13 mouse cellular contexts compared by ENCODE assay signal in the genomic region with DNA sequence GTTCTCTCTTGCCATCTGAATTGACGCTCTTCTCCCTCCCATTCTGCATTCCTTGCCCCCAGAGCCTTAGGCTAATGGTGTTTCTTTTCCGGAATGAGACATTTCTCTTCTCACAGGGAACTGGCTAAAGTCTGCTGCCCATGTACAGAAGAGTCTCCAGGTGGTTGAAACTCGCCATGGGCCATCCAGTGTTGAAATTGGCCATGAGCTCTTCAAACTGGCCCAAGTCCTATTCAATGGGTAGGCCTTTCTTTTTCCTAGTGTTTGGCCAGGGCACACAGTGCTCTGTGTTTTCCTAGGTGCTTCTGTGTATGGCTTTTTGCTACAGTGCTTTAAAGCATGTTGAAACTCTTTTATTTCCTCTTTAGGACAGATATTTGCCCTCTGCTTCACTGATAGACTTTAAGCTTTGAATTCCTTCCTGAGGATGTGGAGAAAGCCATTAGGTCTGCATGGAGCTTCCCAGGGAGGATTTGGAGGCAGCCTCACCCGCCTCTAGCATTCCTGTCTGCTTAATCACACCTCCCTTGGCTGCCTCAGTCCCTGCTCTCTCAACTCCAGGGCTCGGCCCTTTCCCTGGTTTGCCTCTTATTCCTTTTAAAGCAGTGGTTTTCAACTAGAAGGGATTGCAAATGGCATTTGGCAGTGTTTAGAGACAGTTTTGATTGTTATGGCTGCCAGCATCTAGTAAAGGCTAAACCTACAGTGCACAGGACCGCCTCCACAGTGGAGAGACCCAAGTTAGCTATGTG. TPM values are rescaled to one million over a fixed set of nuclear protein-coding genes. Genes with fewer than 3 reads are reported as not detected.
DNase-seq lines count a peak whose midpoint lies in the region; ATAC-seq and TF ChIP-seq lines count a peak whose summit lies in the region.
"Had no signal": no experiment of that assay in that cellular context is flagged by ENCODE, and none has a peak within 500 bp of the region (broad histone marks: within the 10 kb centered on the region; RNA-seq: fewer than 3 reads in every experiment).

No protein-coding gene starts in this region.

- 54% methylated on average over 6 of the region's 6 CpGs for WGBS in heart, adult 2 months
- WGBS in lung, embryonic 15.5 days = 59% methylated on average over 6 of the region's 6 CpGs

- no peak overlapping the region for H3K9ac ChIP-seq in heart, adult 2 months (ENCODE audit: low read depth, low read length)
- H3K9ac ChIP-seq in lung, embryonic 15.5 days = no peak overlapping the region; the same call in 1 of the 2 replicates

- no peak for ATAC-seq in lung, embryonic 15.5 days (ENCODE audit: borderline replicate concordance, extremely low read depth, low FRiP score, low TSS enrichment)
- ATAC-seq in frontal cortex, adult (ENCODE audit: low TSS enrichment) = no peak
- ATAC-seq: activated CD4-positive, CD25-positive, alpha-beta regulatory T cell, adult 4 months had no signal

- intact Hi-C loops in heart, adult 2 months (cut with DNase I) = loop anchor here (5.0 to 10.0 kb wide), 3 partner anchors 109 to 209 kb away; a partner anchor contains a TSS

- H3K27me3 ChIP-seq in heart, adult 2 months (ENCODE audit: control insufficient read depth, insufficient read depth, low read length) = no peaks in the 10 kb centered on the region
- no peaks in the 10 kb centered on the region for H3K27me3 ChIP-seq in lung, embryonic 15.5 days
- H3K27me3 ChIP-seq: megakaryocyte, embryonic 14.5 days had no signal

- no peak overlapping the region for H3K4me2 ChIP-seq in lung, embryonic 15.5 days

- peak overlapping the region; percentile 72 for H3K27ac ChIP-seq in heart, adult 2 months
- peak overlapping the region; percentile 46; the same call in 1 of the 2 replicates for H3K27ac ChIP-seq in lung, embryonic 15.5 days

- no peaks in the 10 kb centered on the region for H3K9me3 ChIP-seq in lung, embryonic 15.5 days
- H3K9me3 ChIP-seq: megakaryocyte, embryonic 14.5 days had no signal

- peaks cover 5% of the 10 kb centered on the region for H3K4me1 ChIP-seq in heart, adult 2 months (ENCODE audit: control insufficient read depth, insufficient read depth, low read length)
- peaks cover 3% of the 10 kb centered on the region; the same call in 1 of the 2 replicates for H3K4me1 ChIP-seq in lung, embryonic 15.5 days

- no peaks in the 10 kb centered on the region for H3K79me2 ChIP-seq in heart, adult 2 months (replicated peaks; ENCODE audit: control insufficient read depth, insufficient read depth, low read length)

- no peak for TF ChIP-seq CTCF in heart, adult 2 months (IDR thresholded peaks at IDR 0.05)

- no peak overlapping the region for H3K4me3 ChIP-seq in heart, adult 2 months
- no peak overlapping the region for H3K4me3 ChIP-seq in lung, embryonic 15.5 days
- H3K4me3 ChIP-seq: megakaryocyte, embryonic 14.5 days had no signal

- H3K36me3 ChIP-seq in heart, adult 2 months (ENCODE audit: control insufficient read depth, insufficient read depth, low read length) = no peaks in the 10 kb centered on the region
- no peaks in the 10 kb centered on the region; the same call in 1 of the 2 replicates for H3K36me3 ChIP-seq in lung, embryonic 15.5 days

- peak; percentile 34 for DNase-seq in adrenal gland, postnatal 10 days
- DNase-seq in adrenal gland, adult 18-20 months (ENCODE audit: low spot score in 2 of 2) = no peak
- DNase-seq in 3T3-L1 (ENCODE audit: low read depth, low spot score) = peak; percentile 95
- peak; percentile 33 to 67 for DNase-seq in heart, adult 2 months
- no peak for DNase-seq in right cerebral cortex, adult 18-20 months
- DNase-seq in left cerebral cortex, adult 8-10 months (ENCODE audit: low spot score in 2 of 2) = no peak
- DNase-seq: B cell, adult 2 months; embryo, embryonic 11 days had no signal

- TF ChIP-seq POLR2A in heart, adult 2 months (IDR thresholded peaks at IDR 0.05; ENCODE audit: insufficient read depth, low read depth, low read length) = no peak

- no peak for TF ChIP-seq EP300 in heart, adult 2 months (IDR thresholded peaks at IDR 0.05; ENCODE audit: insufficient read depth, low read depth, low read length)

RNA-seq across cellular contexts. Expression of a gene that starts 19.0 kb away (rescaled TPM):
- 100 to 1,000 TPM; 121 to 219 TPM for total RNA-seq in adrenal gland, postnatal 10 days (2021)
- 10 to 100 TPM; 13.7 to 28.0 TPM for total RNA-seq in adrenal gland, adult 18-20 months (2021)
- total RNA-seq in heart, adult 2 months (2021) = 10 to 100 TPM; 17.4 to 28.5 TPM
- 84.5 and 96.1 TPM in 2 replicates for polyA plus RNA-seq in heart, adult 2 months (2012; rRNA removed)
- 46.1 and 57.0 TPM in 2 replicates for polyA plus RNA-seq in lung, embryonic 15.5 days (2015; fragmentation: Nextera tagmentation; extraction: Ambion mirVana)
- 10 to 100 TPM in 2 of 4 experiments, 1 to 10 TPM in 2; 8.5 to 17.8 (median 11.3) TPM for total RNA-seq in left cerebral cortex, adult 8-10 months (2022)

RNA-seq across cellular contexts. Expression of a gene that starts 35.9 kb away (rescaled TPM):
- 100 to 1,000 TPM; 112 to 253 TPM for total RNA-seq in adrenal gland, postnatal 10 days (2021)
- not detected for total RNA-seq in adrenal gland, adult 18-20 months (2021)
- not detected for total RNA-seq in heart, adult 2 months (2021)
- 0.18 and 0.61 TPM in 2 replicates for polyA plus RNA-seq in heart, adult 2 months (2012; rRNA removed)
- polyA plus RNA-seq in lung, embryonic 15.5 days (2015; fragmentation: Nextera tagmentation; extraction: Ambion mirVana) = 0.89 and 4.3 TPM in 2 replicates
- total RNA-seq in left cerebral cortex, adult 8-10 months (2022) = under 1 TPM in 3 of 4 experiments, not detected in 1; 0.27 to 0.84 (median 0.43) TPM
- total RNA-seq: heart, postnatal 14 days had no signal
- polyA plus RNA-seq: activated CD4-positive, CD25-positive, alpha-beta regulatory T cell, adult 4 months had no signal

RNA-seq across cellular contexts. Expression of a gene that starts 51.0 kb away (rescaled TPM):
- total RNA-seq in adrenal gland, postnatal 10 days (2021) = 10 to 100 TPM; 13.0 to 15.2 TPM
- total RNA-seq in adrenal gland, adult 18-20 months (2021) = 10 to 100 TPM; 11.5 to 15.3 TPM
- 1 to 10 TPM; 7.0 to 8.3 TPM for total RNA-seq in heart, adult 2 months (2021)
- polyA plus RNA-seq in heart, adult 2 months (2012; rRNA removed) = 6.6 and 9.6 TPM in 2 replicates
- polyA plus RNA-seq in lung, embryonic 15.5 days (2015; fragmentation: Nextera tagmentation; extraction: Ambion mirVana) = 4.5 and 4.8 TPM in 2 replicates
- total RNA-seq in left cerebral cortex, adult 8-10 months (2022) = 10 to 100 TPM; 20.2 to 22.5 (median 22.0) TPM

RNA-seq across cellular contexts. Expression of a gene that starts 55.2 kb away (rescaled TPM):
- total RNA-seq in adrenal gland, postnatal 10 days (2021) = 1 to 10 TPM; 7.8 to 9.3 TPM
- total RNA-seq in adrenal gland, adult 18-20 months (2021) = 1 to 10 TPM; 6.6 to 7.9 TPM
- total RNA-seq in heart, adult 2 months (2021) = 1 to 10 TPM; 5.7 to 6.4 TPM
- 3.2 and 3.9 TPM in 2 replicates for polyA plus RNA-seq in heart, adult 2 months (2012; rRNA removed)
- 14.4 and 14.6 TPM in 2 replicates for polyA plus RNA-seq in lung, embryonic 15.5 days (2015; fragmentation: Nextera tagmentation; extraction: Ambion mirVana)
- total RNA-seq in left cerebral cortex, adult 8-10 months (2022) = 10 to 100 TPM; 13.9 to 22.5 (median 18.1) TPM

RNA-seq across cellular contexts. Expression of a gene that starts 55.4 kb away (rescaled TPM):
- total RNA-seq in adrenal gland, postnatal 10 days (2021) = 10 to 100 TPM; 60.0 to 72.0 TPM
- 10 to 100 TPM; 39.7 to 42.2 TPM for total RNA-seq in adrenal gland, adult 18-20 months (2021)
- total RNA-seq in heart, adult 2 months (2021) = 10 to 100 TPM; 54.8 to 60.7 TPM
- 16.8 and 24.8 TPM in 2 replicates for polyA plus RNA-seq in heart, adult 2 months (2012; rRNA removed)
- polyA plus RNA-seq in lung, embryonic 15.5 days (2015; fragmentation: Nextera tagmentation; extraction: Ambion mirVana) = 169 and 176 TPM in 2 replicates
- 10 to 100 TPM; 47.5 to 51.4 (median 50.2) TPM for total RNA-seq in left cerebral cortex, adult 8-10 months (2022)

Comparison
In these comparisons a context has a peak if more than half of its experiments do, and no peak if none do; other contexts are left out.
1. DNase-seq: peak in adrenal gland, postnatal 10 days (single experiment), 3T3-L1 (single experiment) and heart, adult 2 months (2 of 2); none in adrenal gland, adult 18-20 months (0 of 2), right cerebral cortex, adult 18-20 months (single experiment) and left cerebral cortex, adult 8-10 months (0 of 2).
2. RNA of a gene that starts 19.0 kb away (total RNA-seq): 121 to 219 TPM in adrenal gland, postnatal 10 days; 17.4 to 28.5 TPM in heart, adult 2 months, 13.7 to 28.0 TPM in adrenal gland, adult 18-20 months and 8.5 to 17.8 TPM in left cerebral cortex, adult 8-10 months; every median in the first group is over 4 times any median in the second.
3. RNA of a gene that starts 35.9 kb away (total RNA-seq): 112 to 253 TPM in adrenal gland, postnatal 10 days; 0.27 to 0.84 TPM in left cerebral cortex, adult 8-10 months, not detected in adrenal gland, adult 18-20 months and not detected in heart, adult 2 months; every median in the first group is over 10 times any median in the second.